Comparison of ENCODE assay signal across 7 mouse cellular contexts in genomic region chr12:85455065-85456058, GRCm38 (mm10). TPM values are rescaled to one million over a fixed set of nuclear protein-coding genes. Genes with fewer than 3 reads are reported as not detected.
A peak's percentile ranks its signal among the peaks of the same experiment; 100 is the strongest.
DNase-seq lines count a peak whose midpoint lies in the region; ATAC-seq and TF ChIP-seq lines count a peak whose summit lies in the region.

No protein-coding gene starts in this region.

- TF ChIP-seq CTCF in heart, adult 2 months (IDR thresholded peaks at IDR 0.05) = peak; percentile 38

- TF ChIP-seq EP300 in heart, adult 2 months (IDR thresholded peaks at IDR 0.05; ENCODE audit: insufficient read depth, low read depth, low read length) = peak; percentile 80; the same call in 1 of the 2 replicates

- 1% methylated on average over 44 of the region's 44 CpGs for WGBS in embryonic facial prominence, embryonic 12.5 days
- WGBS in heart, adult 2 months = under 1% methylated on average over 44 of the region's 44 CpGs
- WGBS in limb, embryonic 13.5 days = under 1% methylated on average over 43 of the region's 44 CpGs
- under 1% methylated on average over 43 of the region's 44 CpGs for WGBS in midbrain, embryonic 16.5 days

- intact Hi-C loops in heart, adult 2 months (cut with DNase I) = loop anchor here (1.0 kb wide), 2 partner anchors 17 to 31 kb away; no protein-coding TSS in a partner anchor

- peak; percentile 97 for ATAC-seq in embryonic facial prominence, embryonic 12.5 days (ENCODE audit: insufficient number of reproducible peaks, insufficient read depth, low FRiP score, low TSS enrichment)
- ATAC-seq in limb, embryonic 13.5 days (ENCODE audit: low FRiP score, low read depth) = peak; percentile 99
- ATAC-seq in midbrain, embryonic 16.5 days = peak; percentile 99

- DNase-seq in adrenal gland, postnatal 25 days = peak; percentile 96
- peak; percentile 97 to 99 for DNase-seq in heart, adult 2 months
- DNase-seq in kidney, adult 8-10 months = peak; percentile 97 to 98
- peak; percentile 82 to 97 for DNase-seq in spleen, postnatal 10 days (ENCODE audit: low spot score in 2 of 2)

- H3K9me3 ChIP-seq in embryonic facial prominence, embryonic 12.5 days = no peaks in the 10 kb centered on the region
- no peaks in the 10 kb centered on the region for H3K9me3 ChIP-seq in limb, embryonic 13.5 days
- H3K9me3 ChIP-seq in midbrain, embryonic 16.5 days (replicated peaks; ENCODE audit: control insufficient read depth, low read length, poor library complexity, severe bottlenecking) = no peaks in the 10 kb centered on the region

- no peaks in the 10 kb centered on the region for H3K36me3 ChIP-seq in embryonic facial prominence, embryonic 12.5 days
- H3K36me3 ChIP-seq in heart, adult 2 months (ENCODE audit: control insufficient read depth, insufficient read depth, low read length) = no peaks in the 10 kb centered on the region
- no peaks in the 10 kb centered on the region for H3K36me3 ChIP-seq in limb, embryonic 13.5 days
- no peaks in the 10 kb centered on the region for H3K36me3 ChIP-seq in midbrain, embryonic 16.5 days (ENCODE audit: control insufficient read depth, insufficient read depth, low read length)

- peak overlapping the region; percentile 64 for H3K4me2 ChIP-seq in embryonic facial prominence, embryonic 12.5 days (replicated peaks)
- peak overlapping the region; percentile 78 for H3K4me2 ChIP-seq in limb, embryonic 13.5 days (replicated peaks)
- H3K4me2 ChIP-seq in midbrain, embryonic 16.5 days (ENCODE audit: low read length) = peak overlapping the region; percentile 69

- H3K79me2 ChIP-seq in heart, adult 2 months (replicated peaks; ENCODE audit: control insufficient read depth, insufficient read depth, low read length) = no peaks in the 10 kb centered on the region

- H3K27ac ChIP-seq in embryonic facial prominence, embryonic 12.5 days = peak overlapping the region; percentile 94
- peak overlapping the region; percentile 99 for H3K27ac ChIP-seq in heart, adult 2 months
- peak overlapping the region; percentile 94 for H3K27ac ChIP-seq in limb, embryonic 13.5 days
- peak overlapping the region; percentile 89 for H3K27ac ChIP-seq in midbrain, embryonic 16.5 days (ENCODE audit: low read length)

- peak overlapping the region; percentile 41; the same call in 1 of the 2 replicates for H3K9ac ChIP-seq in embryonic facial prominence, embryonic 12.5 days
- peak overlapping the region; percentile 60 for H3K9ac ChIP-seq in heart, adult 2 months (ENCODE audit: low read depth, low read length)
- peak overlapping the region; percentile 67 for H3K9ac ChIP-seq in limb, embryonic 13.5 days
- H3K9ac ChIP-seq in midbrain, embryonic 16.5 days (ENCODE audit: low read depth, low read length) = peak overlapping the region; percentile 60

- H3K4me1 ChIP-seq in embryonic facial prominence, embryonic 12.5 days = peaks cover 34% of the 10 kb centered on the region
- H3K4me1 ChIP-seq in heart, adult 2 months (ENCODE audit: control insufficient read depth, insufficient read depth, low read length) = peaks cover 9% of the 10 kb centered on the region
- peaks cover 44% of the 10 kb centered on the region for H3K4me1 ChIP-seq in limb, embryonic 13.5 days
- peaks cover 15% of the 10 kb centered on the region for H3K4me1 ChIP-seq in midbrain, embryonic 16.5 days (ENCODE audit: control insufficient read depth, insufficient read depth, low read length)

- TF ChIP-seq POLR2A in heart, adult 2 months (IDR thresholded peaks at IDR 0.05; ENCODE audit: insufficient read depth, low read depth, low read length) = peak; percentile 94

- peak overlapping the region; percentile 41 for H3K4me3 ChIP-seq in embryonic facial prominence, embryonic 12.5 days
- peak overlapping the region; percentile 65 for H3K4me3 ChIP-seq in heart, adult 2 months
- H3K4me3 ChIP-seq in limb, embryonic 13.5 days = peak overlapping the region; percentile 53
- H3K4me3 ChIP-seq in midbrain, embryonic 16.5 days (ENCODE audit: low read depth, low read length) = peak overlapping the region; percentile 44

- no peaks in the 10 kb centered on the region for H3K27me3 ChIP-seq in embryonic facial prominence, embryonic 12.5 days
- no peaks in the 10 kb centered on the region for H3K27me3 ChIP-seq in heart, adult 2 months (ENCODE audit: control insufficient read depth, insufficient read depth, low read length)
- H3K27me3 ChIP-seq in limb, embryonic 13.5 days = no peaks in the 10 kb centered on the region
- no peaks in the 10 kb centered on the region for H3K27me3 ChIP-seq in midbrain, embryonic 16.5 days (ENCODE audit: control insufficient read depth, insufficient read depth, low read depth, low read length)

RNA-seq across cellular contexts. Expression of gene Fos, which starts 18.3 kb away (rescaled TPM):
- 1.9 and 2.0 TPM in 2 replicates for total RNA-seq in adrenal gland, postnatal 25 days (2021)
- 2.3 and 3.5 TPM in 2 replicates for polyA plus RNA-seq in embryonic facial prominence, embryonic 12.5 days (2016; fragmentation: Nextera tagmentation; extraction: Ambion mirVana)
- total RNA-seq in heart, adult 2 months (2021) = 1 to 10 TPM; 3.0 to 5.7 TPM
- 9.1 and 12.6 TPM in 2 replicates for polyA plus RNA-seq in heart, adult 2 months (2012; rRNA removed)
- polyA plus RNA-seq in limb, embryonic 13.5 days (2015; fragmentation: Nextera tagmentation; extraction: Ambion mirVana) = 6.1 and 7.2 TPM in 2 replicates
- 1.8 TPM in 2 replicates for polyA plus RNA-seq in midbrain, embryonic 16.5 days (2015; fragmentation: Nextera tagmentation; extraction: Ambion mirVana)

Comparison
In these comparisons a context has a peak if more than half of its experiments do, and no peak if none do; other contexts are left out.
1. Peak in every context shown above with its lines: DNase-seq, ATAC-seq, H3K4me3 ChIP-seq and H3K27ac ChIP-seq.